In genomic region chr8:69268525-69268924, GRCm38 (mm10) we compare ENCODE assay signal across 9 mouse cellular contexts. TPM values are rescaled to one million over a fixed set of nuclear protein-coding genes. Genes with fewer than 3 reads are reported as not detected.
DNase-seq lines count a peak whose midpoint lies in the region; ATAC-seq and TF ChIP-seq lines count a peak whose summit lies in the region.
"Had no signal": no experiment of that assay in that cellular context is flagged by ENCODE, and none has a peak within 500 bp of the region (broad histone marks: within the 10 kb centered on the region; RNA-seq: fewer than 3 reads in every experiment).

No protein-coding gene starts in this region.

- DNase-seq in adrenal gland, adult (ENCODE audit: inconsistent age in 2 of 2, low spot score in 1 of 2) = peak; percentile 10 to 41
- no peak for DNase-seq in adrenal gland, adult 18-20 months (ENCODE audit: low spot score in 2 of 2)
- DNase-seq in hindbrain, postnatal 0 days (ENCODE audit: low spot score) = peak; percentile 5
- DNase-seq in hindbrain, embryonic 14.5 days (ENCODE audit: low spot score) = no peak
- peak; percentile 4 for DNase-seq in thymus, adult 2 months
- DNase-seq in thymus, postnatal 0 days (ENCODE audit: low spot score) = no peak
- no peak for DNase-seq in c-Kit-positive CD71-positive TER-119-positive erythroid progenitor cells, embryonic 14.5 days (ENCODE audit: low spot score)

- no peak overlapping the region for H3K27ac ChIP-seq in hindbrain, postnatal 0 days
- H3K27ac ChIP-seq in hindbrain, embryonic 14.5 days = no peak overlapping the region
- no peak overlapping the region for H3K27ac ChIP-seq in thymus, adult 2 months (ENCODE audit: control insufficient read depth, insufficient read depth, low read length)
- H3K27ac ChIP-seq in midbrain, embryonic 13.5 days = no peak overlapping the region
- H3K27ac ChIP-seq: liver, embryonic 15.5 days had no signal

- peak; percentile 50 for TF ChIP-seq CTCF in hindbrain, postnatal 0 days (IDR thresholded peaks at IDR 0.05; ENCODE audit: low read depth)
- TF ChIP-seq CTCF in thymus, adult 2 months (IDR thresholded peaks at IDR 0.05; ENCODE audit: borderline replicate concordance, control insufficient read depth, extremely low read depth, insufficient read depth, low read length, poor library complexity) = no peak

- no peaks in the 10 kb centered on the region for H3K9me3 ChIP-seq in hindbrain, postnatal 0 days (ENCODE audit: low read length)
- H3K9me3 ChIP-seq in hindbrain, embryonic 14.5 days (ENCODE audit: control insufficient read depth, low read length) = no peaks in the 10 kb centered on the region
- H3K9me3 ChIP-seq in midbrain, embryonic 13.5 days = no peaks in the 10 kb centered on the region
- H3K9me3 ChIP-seq: liver, embryonic 15.5 days had no signal

- TF ChIP-seq POLR2A in thymus, adult 2 months (IDR thresholded peaks at IDR 0.05; ENCODE audit: control insufficient read depth, extremely low read depth, insufficient read depth, low read length, poor library complexity) = no peak

- 56% methylated on average over 4 of the region's 4 CpGs for WGBS in hindbrain, postnatal 0 days
- 61% methylated on average over 4 of the region's 4 CpGs for WGBS in hindbrain, embryonic 14.5 days
- 65% methylated on average over 4 of the region's 4 CpGs for WGBS in thymus, adult 2 months
- 72% methylated on average over 4 of the region's 4 CpGs for WGBS in midbrain, embryonic 13.5 days

- no peak overlapping the region for H3K9ac ChIP-seq in hindbrain, postnatal 0 days (replicated peaks; ENCODE audit: low read length)
- H3K9ac ChIP-seq in hindbrain, embryonic 14.5 days = no peak overlapping the region
- H3K9ac ChIP-seq in midbrain, embryonic 13.5 days (replicated peaks) = no peak overlapping the region
- H3K9ac ChIP-seq: liver, embryonic 15.5 days had no signal

- H3K27me3 ChIP-seq in hindbrain, postnatal 0 days (ENCODE audit: insufficient read depth, low read length) = no peaks in the 10 kb centered on the region
- no peaks in the 10 kb centered on the region for H3K27me3 ChIP-seq in hindbrain, embryonic 14.5 days (ENCODE audit: control insufficient read depth, insufficient read depth, low read length)
- H3K27me3 ChIP-seq in thymus, adult 2 months (ENCODE audit: control insufficient read depth, insufficient read depth, low read length) = no peaks in the 10 kb centered on the region
- no peaks in the 10 kb centered on the region for H3K27me3 ChIP-seq in midbrain, embryonic 13.5 days
- H3K27me3 ChIP-seq: liver, embryonic 15.5 days had no signal

- ATAC-seq in hindbrain, postnatal 0 days = no peak
- ATAC-seq in hindbrain, embryonic 14.5 days (ENCODE audit: low FRiP score) = no peak
- ATAC-seq in midbrain, embryonic 13.5 days = no peak

- no peak overlapping the region for H3K4me2 ChIP-seq in hindbrain, postnatal 0 days (ENCODE audit: low read depth, low read length)
- H3K4me2 ChIP-seq in hindbrain, embryonic 14.5 days (replicated peaks) = no peak overlapping the region
- no peak overlapping the region for H3K4me2 ChIP-seq in midbrain, embryonic 13.5 days (replicated peaks)
- H3K4me2 ChIP-seq: liver, embryonic 15.5 days had no signal

- H3K36me3 ChIP-seq in hindbrain, postnatal 0 days (ENCODE audit: insufficient read depth, low read length) = no peaks in the 10 kb centered on the region
- 0 out of 2 replicates have a peak, but pooled peaks cover 6% of the 10 kb centered on the region for H3K36me3 ChIP-seq in hindbrain, embryonic 14.5 days (replicated peaks; ENCODE audit: control insufficient read depth, insufficient read depth)
- H3K36me3 ChIP-seq in thymus, adult 2 months (ENCODE audit: control insufficient read depth, insufficient read depth, low read length) = no peaks in the 10 kb centered on the region
- H3K36me3 ChIP-seq in midbrain, embryonic 13.5 days = peaks cover 2% of the 10 kb centered on the region; the same call in 1 of the 2 replicates
- H3K36me3 ChIP-seq: liver, embryonic 15.5 days had no signal

- H3K4me3 ChIP-seq in hindbrain, postnatal 0 days (ENCODE audit: low read length) = no peak overlapping the region
- H3K4me3 ChIP-seq in hindbrain, embryonic 14.5 days (replicated peaks; ENCODE audit: low read length) = no peak overlapping the region
- no peak overlapping the region for H3K4me3 ChIP-seq in thymus, adult 2 months (ENCODE audit: control insufficient read depth, insufficient read depth, low read length)
- H3K4me3 ChIP-seq in midbrain, embryonic 13.5 days (replicated peaks) = no peak overlapping the region
- H3K4me3 ChIP-seq: liver, embryonic 15.5 days had no signal

- H3K4me1 ChIP-seq in hindbrain, postnatal 0 days (ENCODE audit: insufficient read depth, low read length) = peaks cover 4% of the 10 kb centered on the region; the same call in 1 of the 2 replicates
- H3K4me1 ChIP-seq in hindbrain, embryonic 14.5 days (replicated peaks; ENCODE audit: control insufficient read depth, insufficient read depth, low read length) = peaks cover 12% of the 10 kb centered on the region; the same call in 1 of the 2 replicates
- peaks cover 2% of the 10 kb centered on the region; the same call in 1 of the 2 replicates for H3K4me1 ChIP-seq in thymus, adult 2 months (replicated peaks; ENCODE audit: control insufficient read depth, insufficient read depth, low read length)
- peaks cover 11% of the 10 kb centered on the region for H3K4me1 ChIP-seq in midbrain, embryonic 13.5 days (replicated peaks)

RNA-seq across cellular contexts. Expression of gene D130040H23Rik, which starts 2.4 kb away (rescaled TPM):
- 1 to 10 TPM; 1.9 to 5.3 TPM for total RNA-seq in adrenal gland, adult 18-20 months (2021)
- 5.6 and 10.9 TPM in 2 replicates for total RNA-seq in hindbrain, postnatal 0 days (2014; rRNA removed)
- 7.7 and 8.4 TPM in 2 replicates for polyA plus RNA-seq in hindbrain, postnatal 0 days (2015; fragmentation: Nextera tagmentation; extraction: Ambion mirVana)
- polyA plus RNA-seq in hindbrain, embryonic 14.5 days (2014; fragmentation: Nextera tagmentation; extraction: Ambion mirVana) = 8.2 and 9.8 TPM in 2 replicates
- 0.31 and 1.00 TPM in 2 replicates for polyA plus RNA-seq in thymus, adult 2 months (2012; rRNA removed)
- polyA plus RNA-seq in thymus, postnatal 0 days (2015; fragmentation: Nextera tagmentation; extraction: Ambion mirVana) = 4.6 and 6.2 TPM in 2 replicates
- 12.4 and 13.0 TPM in 2 replicates for polyA plus RNA-seq in midbrain, embryonic 13.5 days (2015; fragmentation: Nextera tagmentation; extraction: Ambion mirVana)

RNA-seq across cellular contexts. Expression of gene Zfp930, which starts 59.7 kb away (rescaled TPM):
- total RNA-seq in adrenal gland, adult 18-20 months (2021) = 1 to 10 TPM; 7.2 to 7.9 TPM
- 7.5 and 10.6 TPM in 2 replicates for total RNA-seq in hindbrain, postnatal 0 days (2014; rRNA removed)
- 9.6 and 9.8 TPM in 2 replicates for polyA plus RNA-seq in hindbrain, postnatal 0 days (2015; fragmentation: Nextera tagmentation; extraction: Ambion mirVana)
- polyA plus RNA-seq in hindbrain, embryonic 14.5 days (2014; fragmentation: Nextera tagmentation; extraction: Ambion mirVana) = 12.5 and 17.6 TPM in 2 replicates
- polyA plus RNA-seq in thymus, adult 2 months (2012; rRNA removed) = 3.0 and 3.5 TPM in 2 replicates
- 14.1 and 16.4 TPM in 2 replicates for polyA plus RNA-seq in thymus, postnatal 0 days (2015; fragmentation: Nextera tagmentation; extraction: Ambion mirVana)
- 15.2 and 15.5 TPM in 2 replicates for polyA plus RNA-seq in midbrain, embryonic 13.5 days (2015; fragmentation: Nextera tagmentation; extraction: Ambion mirVana)

Comparison
In these comparisons a context has a peak if more than half of its experiments do, and no peak if none do; other contexts are left out.
1. DNase-seq: peak in adrenal gland, adult (2 of 2), hindbrain, postnatal 0 days (single experiment) and thymus, adult 2 months (single experiment); none in adrenal gland, adult 18-20 months (0 of 2), hindbrain, embryonic 14.5 days (single experiment), thymus, postnatal 0 days (single experiment) and c-Kit-positive CD71-positive TER-119-positive erythroid progenitor cells, embryonic 14.5 days (single experiment).